Mouse (Mus musculus) liver, postnatal 0 days (tissue): ENCODE measurements around the gene Duoxa1.

Experiments
- CTCF ChIP-seq: sonication (generic); IDR thresholded peaks from 2 replicates; pipeline ENCODE4 v1.5.1; 2016; ENCODE audit warnings: antibody characterized with exemption, low read depth
- EP300 ChIP-seq: IDR thresholded peaks from 2 replicates; pipeline ENCODE4 v1.6.1; 2016; ENCODE audit warnings: antibody characterized with exemption, low read depth, mild to moderate bottlenecking

- TF ChIP-seq CTCF: no peak
- no peak for TF ChIP-seq EP300
These were observed 8.2 kb downstream of the Duoxa1 start for GRCm38 (mm10) chr2:122305097-122305892.
